Mouse (Mus musculus): ENCODE results near the gene Rasgrf2. TPM values are rescaled to one million over a fixed set of nuclear protein-coding genes. Genes with fewer than 3 reads are reported as not detected.
"Not testable (repeated sequence)": the region's sequence is repeated elsewhere in the genome, so short reads cannot be mapped to it uniquely, and the experiment has no call there.

Gene Rasgrf2
- 8.4 and 8.8 TPM in 2 replicates for polyA plus RNA-seq (2015; fragmentation: Nextera tagmentation; extraction: Ambion mirVana)

DNA sequence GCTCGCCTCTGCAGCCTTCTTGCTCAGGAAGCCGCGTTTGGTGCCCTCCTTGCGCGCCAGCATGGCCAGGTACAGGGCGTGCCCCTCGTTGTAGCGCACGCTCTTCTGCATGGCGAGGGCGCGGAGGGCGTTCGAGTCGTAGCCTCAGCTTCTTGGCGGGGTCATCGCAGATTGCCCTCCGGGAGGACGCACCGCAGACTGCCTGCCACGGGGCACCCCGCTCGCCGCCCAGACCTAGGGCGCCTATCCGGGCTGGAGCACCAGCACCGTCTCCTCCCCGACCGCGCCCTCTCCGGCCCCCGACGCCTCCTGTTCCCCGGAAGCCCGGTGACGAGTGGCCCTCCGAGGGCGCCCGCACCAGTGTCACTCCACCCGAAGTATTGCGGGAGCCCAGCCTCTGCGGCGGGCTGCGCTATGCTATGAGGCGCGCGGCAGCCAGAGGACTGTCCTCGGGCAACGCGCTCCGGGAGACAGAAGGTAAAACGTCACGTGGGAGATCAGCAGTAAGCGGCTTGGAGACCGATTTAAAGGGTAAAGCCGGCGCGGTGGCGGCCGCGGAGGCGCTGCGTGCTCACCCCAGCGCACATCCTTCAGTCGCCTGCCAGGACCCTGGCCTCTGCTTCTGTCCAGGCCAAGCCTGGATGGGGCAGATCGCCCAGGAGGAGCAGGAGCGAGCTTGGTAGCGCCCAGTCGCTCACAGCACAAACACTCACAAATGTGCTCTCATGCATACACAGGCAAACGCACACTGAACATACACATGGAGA, at the start of gene Rasgrf2:
Rasgrf2 (minus strand) TSS at position 273 of the 767 bp plus-strand sequence.
- 1% methylated on average over 69 of the region's 70 CpGs for WGBS
- ATAC-seq (replicated peaks) = peak; percentile 93
- Histone ChIP-seq H3K4me1 (peaks cover 4% of the 10 kb centered on the region; the same call in 1 of the 2 replicates), H3K36me3 (replicated peaks) (no peaks in the 10 kb centered on the region), H3K4me2 (peak within 1 kb of the TSS; percentile 68), H3K9ac (peak within 1 kb of the TSS; percentile 57), H3K4me3 (peak within 1 kb of the TSS; percentile 50), H3K27me3 (replicated peaks) (no peaks in the 10 kb centered on the region), H3K9me3 (no peaks in the 10 kb centered on the region), H3K27ac (peak within 1 kb of the TSS; percentile 45)

GRCm38 (mm10) chr13:92172686-92173085, 41.2 kb upstream of the Rasgrf2 start:
- H3K4me1 ChIP-seq; ATAC-seq (replicated peaks); H3K27me3 ChIP-seq (replicated peaks); H3K4me3 ChIP-seq; H3K27ac ChIP-seq; H3K9me3 ChIP-seq; H3K4me2 ChIP-seq; H3K9ac ChIP-seq; H3K36me3 ChIP-seq (replicated peaks): not testable (repeated sequence)
- 82% methylated on average over 8 of the region's 8 CpGs for whole genome bisulfite sequencing

DNA sequence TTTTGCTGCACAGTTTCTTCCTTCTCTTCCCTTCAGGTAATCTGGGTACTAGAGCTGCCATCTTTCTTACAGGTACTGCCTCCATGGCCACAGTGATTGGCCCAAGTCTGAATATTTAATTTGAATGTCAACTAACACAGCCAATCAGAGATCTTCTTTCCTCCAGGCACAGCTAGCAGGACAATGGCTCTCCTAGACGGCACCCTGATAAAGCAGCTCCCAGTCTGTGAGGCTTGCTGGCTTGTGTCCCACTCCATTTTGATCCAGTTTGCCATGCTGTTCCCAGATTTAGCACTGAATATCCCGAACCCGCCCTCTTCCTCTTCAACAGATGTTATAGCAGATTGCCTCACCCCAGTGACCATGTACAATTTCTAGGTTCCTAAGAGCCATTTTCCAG, 19.1 kb upstream of the Rasgrf2 start:
- Histone ChIP-seq H3K27me3 (replicated peaks) (no peaks in the 10 kb centered on the region), H3K4me3 (no peak overlapping the region), H3K27ac (no peak overlapping the region), H3K9me3 (no peaks in the 10 kb centered on the region), H3K4me2 (no peak overlapping the region), H3K36me3 (replicated peaks) (no peaks in the 10 kb centered on the region), H3K9ac (no peak overlapping the region), H3K4me1 (no peaks in the 10 kb centered on the region)
- 76% methylated on average over 3 of the region's 3 CpGs for WGBS
- ATAC-seq (replicated peaks) = no peak

GRCm38 (mm10) chr13:92148858-92149257, 17.4 kb upstream of the Rasgrf2 start:
- Histone ChIP-seq H3K9ac (no peak overlapping the region), H3K9me3 (peaks cover 2% of the 10 kb centered on the region; the same call in 1 of the 2 replicates), H3K4me3 (no peak overlapping the region), H3K36me3 (replicated peaks) (no peaks in the 10 kb centered on the region), H3K4me1 (no peaks in the 10 kb centered on the region), H3K4me2 (no peak overlapping the region), H3K27me3 (replicated peaks) (no peaks in the 10 kb centered on the region), H3K27ac (no peak overlapping the region)
- WGBS = 92% methylated on average over 4 of the region's 4 CpGs
- no peak for ATAC-seq (replicated peaks)

GRCm38 (mm10) chr13:92134792-92135191, 3.3 kb upstream of the Rasgrf2 start:
- H3K4me1 ChIP-seq = peaks cover 4% of the 10 kb centered on the region; the same call in 1 of the 2 replicates
- no peak for ATAC-seq (replicated peaks)
- H3K36me3 ChIP-seq (replicated peaks) = no peaks in the 10 kb centered on the region
- no peak overlapping the region for H3K27ac ChIP-seq
- no peaks in the 10 kb centered on the region for H3K9me3 ChIP-seq
- no peak overlapping the region for H3K9ac ChIP-seq
- 89% methylated on average over 3 of the region's 3 CpGs for WGBS
- H3K4me3 ChIP-seq = no peak overlapping the region
- no peaks in the 10 kb centered on the region for H3K27me3 ChIP-seq (replicated peaks)
- no peak overlapping the region for H3K4me2 ChIP-seq

DNA sequence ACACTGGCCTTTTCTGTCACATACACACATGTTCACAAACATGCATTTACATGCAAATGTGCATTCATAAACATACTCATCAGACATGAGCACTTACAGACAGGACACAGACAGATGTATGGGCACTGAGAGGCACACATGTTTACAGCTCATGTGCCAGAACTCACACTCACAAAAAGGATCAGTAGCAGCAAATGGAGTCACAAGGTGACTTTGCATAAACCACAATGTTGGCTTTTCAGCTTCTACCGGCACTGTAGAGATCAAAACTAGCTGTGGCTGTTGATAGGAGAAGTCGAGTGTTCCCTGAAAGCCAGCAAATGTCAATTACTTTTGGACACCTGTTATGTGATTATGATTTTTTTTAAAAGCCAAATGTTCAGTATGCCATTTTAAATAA, 1.1 kb upstream of the Rasgrf2 start:
- no peaks in the 10 kb centered on the region for H3K27me3 ChIP-seq (replicated peaks)
- no peak overlapping the region for H3K9ac ChIP-seq
- peaks cover 4% of the 10 kb centered on the region; the same call in 1 of the 2 replicates for H3K4me1 ChIP-seq
- no peaks in the 10 kb centered on the region for H3K9me3 ChIP-seq
- H3K36me3 ChIP-seq (replicated peaks) = no peaks in the 10 kb centered on the region
- 52% methylated on average over 2 of the region's 2 CpGs for WGBS
- H3K4me2 ChIP-seq = no peak overlapping the region
- no peak for ATAC-seq (replicated peaks)
- H3K4me3 ChIP-seq = no peak overlapping the region
- H3K27ac ChIP-seq = no peak overlapping the region

DNA sequence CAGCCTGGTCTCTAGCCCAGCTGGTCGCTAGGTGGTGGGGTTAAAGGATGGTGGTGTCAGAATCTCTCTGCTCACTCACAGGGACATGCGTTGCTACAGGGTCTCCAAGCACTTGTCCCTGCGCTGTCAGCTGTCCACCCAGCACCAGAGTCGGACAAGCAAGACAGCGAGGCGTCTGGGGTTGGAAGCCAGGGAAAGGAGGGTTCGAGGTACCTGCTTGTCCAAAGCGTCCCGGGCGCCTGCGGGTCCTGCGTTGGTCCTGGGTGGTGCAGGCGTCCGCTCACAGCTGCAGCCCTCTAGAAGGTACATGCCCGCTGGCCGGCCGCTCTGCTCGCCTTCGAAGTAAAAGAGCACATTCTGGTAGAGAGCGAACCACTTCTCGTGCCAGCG, 467 bp downstream of the Rasgrf2 start:
- WGBS = 10% methylated on average over 22 of the region's 22 CpGs
- H3K36me3 ChIP-seq (replicated peaks) = no peaks in the 10 kb centered on the region
- peaks cover 4% of the 10 kb centered on the region; the same call in 1 of the 2 replicates for H3K4me1 ChIP-seq
- peak overlapping the region; percentile 57 for H3K9ac ChIP-seq
- peak overlapping the region; percentile 68 for H3K4me2 ChIP-seq
- H3K4me3 ChIP-seq = peak overlapping the region; percentile 50
- H3K9me3 ChIP-seq = no peaks in the 10 kb centered on the region
- no peak overlapping the region for H3K27ac ChIP-seq
- ATAC-seq (replicated peaks) = peak; percentile 72
- no peaks in the 10 kb centered on the region for H3K27me3 ChIP-seq (replicated peaks)

- Histone ChIP-seq H3K4me2 (peak overlapping the region; percentile 68), H3K27ac (no peak overlapping the region), H3K9me3 (no peaks in the 10 kb centered on the region), H3K9ac (no peak overlapping the region), H3K4me1 (peaks cover 4% of the 10 kb centered on the region; the same call in 1 of the 2 replicates), H3K36me3 (replicated peaks) (no peaks in the 10 kb centered on the region), H3K4me3 (peak overlapping the region; percentile 50; the same call in 1 of the 2 replicates), H3K27me3 (replicated peaks) (no peaks in the 10 kb centered on the region)
- 80% methylated on average over 4 of the region's 4 CpGs for whole genome bisulfite sequencing
- no peak for ATAC-seq (replicated peaks)
Observed at GRCm38 (mm10) chr13:92129877-92130276, 1.6 kb downstream of the Rasgrf2 start.

- Histone ChIP-seq H3K4me2 (no peak overlapping the region), H3K4me1 (no peaks in the 10 kb centered on the region; the same call in 1 of the 2 replicates), H3K9ac (no peak overlapping the region), H3K36me3 (replicated peaks) (no peaks in the 10 kb centered on the region), H3K27ac (no peak overlapping the region), H3K27me3 (replicated peaks) (no peaks in the 10 kb centered on the region), H3K9me3 (no peaks in the 10 kb centered on the region), H3K4me3 (no peak overlapping the region)
- WGBS = 93% methylated on average over 5 of the region's 5 CpGs
- no peak for ATAC-seq (replicated peaks)
Observed at GRCm38 (mm10) chr13:92125902-92126301, 5.6 kb downstream of the Rasgrf2 start.

DNA sequence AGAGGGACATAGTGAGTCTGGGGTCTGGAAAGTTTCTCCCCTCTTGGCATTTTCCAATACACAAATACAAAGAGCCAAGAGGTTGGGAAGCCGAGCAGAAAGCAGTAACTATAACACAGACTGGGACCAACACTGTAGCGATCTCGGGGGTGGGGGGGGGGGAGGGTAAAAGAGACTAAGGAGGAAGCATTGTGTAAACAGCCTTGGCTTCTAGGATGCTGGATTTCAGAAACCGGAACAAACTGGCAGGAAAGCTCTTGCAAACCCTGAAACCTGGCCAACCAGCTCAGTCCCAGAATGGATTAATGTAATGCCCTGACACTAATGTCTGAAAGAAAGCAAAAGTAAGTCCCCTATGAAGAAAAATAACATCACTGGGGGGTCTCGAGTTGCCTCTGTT, 11.8 kb downstream of the Rasgrf2 start:
- ATAC-seq (replicated peaks) = no peak
- H3K4me2 ChIP-seq = no peak overlapping the region
- 67% methylated on average over 5 of the region's 5 CpGs for WGBS

GRCm38 (mm10) chr13:92114076-92114475, 17.4 kb downstream of the Rasgrf2 start:
- Histone ChIP-seq H3K27ac (no peak overlapping the region), H3K9me3 (no peaks in the 10 kb centered on the region), H3K4me1 (no peaks in the 10 kb centered on the region), H3K4me3 (no peak overlapping the region), H3K27me3 (replicated peaks) (no peaks in the 10 kb centered on the region), H3K9ac (no peak overlapping the region), H3K4me2 (no peak overlapping the region), H3K36me3 (replicated peaks) (no peaks in the 10 kb centered on the region)
- ATAC-seq (replicated peaks) = no peak
- 77% methylated on average over 3 of the region's 3 CpGs for WGBS

More for the DNA sequence above, 11.8 kb downstream of the Rasgrf2 start:
- no peak overlapping the region for H3K9ac ChIP-seq
- H3K36me3 ChIP-seq (replicated peaks) = no peaks in the 10 kb centered on the region
- no peak overlapping the region for H3K27ac ChIP-seq
- H3K4me1 ChIP-seq = no peaks in the 10 kb centered on the region
- no peaks in the 10 kb centered on the region for H3K27me3 ChIP-seq (replicated peaks)
- H3K4me3 ChIP-seq = no peak overlapping the region
- no peaks in the 10 kb centered on the region for H3K9me3 ChIP-seq

- no peak overlapping the region for H3K4me3 ChIP-seq
- no peaks in the 10 kb centered on the region for H3K27me3 ChIP-seq (replicated peaks)
- no peak overlapping the region for H3K9ac ChIP-seq
- no peaks in the 10 kb centered on the region for H3K36me3 ChIP-seq (replicated peaks)
- no peak overlapping the region for H3K27ac ChIP-seq
- no peaks in the 10 kb centered on the region for H3K4me1 ChIP-seq
- no peaks in the 10 kb centered on the region for H3K9me3 ChIP-seq
- WGBS = 74% methylated on average over 4 of the region's 4 CpGs
- H3K4me2 ChIP-seq = no peak overlapping the region
- no peak for ATAC-seq (replicated peaks)
Observed at GRCm38 (mm10) chr13:92108237-92108636, 23.2 kb downstream of the Rasgrf2 start.

- WGBS = 78% methylated on average over 7 of the region's 7 CpGs
- no peak overlapping the region for H3K27ac ChIP-seq
- H3K27me3 ChIP-seq (replicated peaks) = no peaks in the 10 kb centered on the region
- H3K9ac ChIP-seq = no peak overlapping the region
- H3K36me3 ChIP-seq (replicated peaks) = no peaks in the 10 kb centered on the region
- no peak overlapping the region for H3K4me3 ChIP-seq
- H3K4me1 ChIP-seq = no peaks in the 10 kb centered on the region
- H3K9me3 ChIP-seq = no peaks in the 10 kb centered on the region
- no peak overlapping the region for H3K4me2 ChIP-seq
- no peak for ATAC-seq (replicated peaks)
Observed at GRCm38 (mm10) chr13:92104259-92104658, 27.2 kb downstream of the Rasgrf2 start.

All from midbrain, embryonic 15.5 days (tissue).